Mouse (Mus musculus): Measurements from ENCODE around the gene Col5a1.
A peak's percentile ranks its signal among the peaks of the same experiment; 100 is the strongest.

Col5a1 gene

DNA sequence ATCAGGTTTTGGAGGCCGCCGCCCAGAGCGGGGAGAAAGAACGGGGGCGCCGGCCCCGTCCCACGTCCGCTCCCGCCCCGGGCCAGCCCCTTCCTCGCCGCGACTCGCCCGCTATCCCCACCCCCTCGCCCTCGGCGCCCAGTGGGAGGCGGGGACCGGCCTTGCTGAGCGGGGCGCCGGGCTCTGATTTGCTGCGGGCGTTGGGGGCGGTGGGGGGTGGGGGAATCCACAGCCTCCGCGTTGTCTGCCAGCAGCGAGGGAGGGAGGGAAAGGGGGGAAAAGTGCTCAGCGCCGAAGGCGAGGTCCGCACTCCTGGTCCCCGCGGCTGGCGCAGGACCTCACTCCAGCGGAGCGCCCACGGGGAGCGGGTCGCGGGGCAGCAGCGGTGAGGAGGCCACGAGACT lies at the start of gene Col5a1:
Gene Col5a1, plus strand, starts transcription at position 278 of the 404 bp plus-strand sequence.
- DNase-seq: peak; percentile 79 to 85

DNA sequence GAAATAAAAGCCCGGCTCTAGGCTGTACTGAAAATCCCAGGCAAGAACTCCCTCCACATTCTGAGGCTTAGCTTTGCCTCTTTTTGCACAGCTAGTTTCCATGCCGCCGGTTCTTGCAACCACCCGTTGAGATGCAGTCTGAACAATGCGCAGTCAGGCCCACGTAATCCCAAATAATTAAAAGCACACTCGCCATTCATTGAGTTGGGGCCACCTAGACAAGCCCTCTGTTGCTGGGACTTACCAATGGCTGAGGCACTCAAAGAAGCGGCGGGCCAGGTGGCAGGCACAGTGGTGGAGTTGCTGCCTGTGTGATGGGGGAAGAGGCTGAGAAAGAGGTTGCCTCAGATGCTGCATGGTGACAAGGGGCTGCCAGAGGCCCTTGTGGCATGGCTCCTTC lies 48.1 kb upstream of the Col5a1 start:
- DNase-seq: no peak

DNA sequence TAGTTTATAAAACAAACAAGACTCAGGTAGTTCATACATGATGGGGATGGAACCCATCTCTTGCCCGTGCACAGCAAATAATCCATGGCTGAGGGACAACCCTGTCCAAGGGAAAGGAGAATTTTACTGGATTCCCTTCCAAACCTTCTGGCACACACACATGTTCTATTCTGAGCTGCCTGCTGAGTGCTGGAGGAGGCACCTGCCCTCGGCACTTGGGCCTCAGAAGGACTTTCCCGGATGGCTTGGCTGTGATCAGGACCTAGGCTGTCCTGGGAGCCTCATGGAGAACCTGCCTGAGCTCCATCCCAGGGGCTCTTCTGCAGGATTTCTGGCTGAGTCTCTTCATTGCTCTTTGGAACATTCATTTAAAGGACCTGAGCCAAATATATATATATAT lies 45.3 kb upstream of the Col5a1 start:
- DNase-seq: no peak

DNA sequence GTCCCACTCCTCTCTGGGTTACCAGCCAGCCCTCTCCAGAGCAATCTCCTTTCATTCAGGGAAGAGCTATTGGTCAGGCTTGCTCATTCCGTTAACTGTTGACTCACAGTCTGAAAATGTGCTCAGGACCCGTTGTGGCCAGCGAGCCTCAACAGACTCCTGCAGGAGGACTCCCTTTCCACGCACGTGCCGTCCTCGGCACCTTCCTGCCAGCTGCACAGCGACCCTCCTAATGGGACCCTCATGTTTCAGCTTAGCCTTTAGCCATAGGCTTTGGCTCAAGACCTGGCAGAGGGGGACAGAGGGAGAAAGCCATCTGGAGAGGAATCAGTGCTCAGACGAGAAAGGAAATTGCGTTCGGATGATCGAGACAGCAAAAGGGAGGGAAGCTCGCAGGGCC lies 43.3 kb upstream of the Col5a1 start:
- DNase-seq: no peak

DNA sequence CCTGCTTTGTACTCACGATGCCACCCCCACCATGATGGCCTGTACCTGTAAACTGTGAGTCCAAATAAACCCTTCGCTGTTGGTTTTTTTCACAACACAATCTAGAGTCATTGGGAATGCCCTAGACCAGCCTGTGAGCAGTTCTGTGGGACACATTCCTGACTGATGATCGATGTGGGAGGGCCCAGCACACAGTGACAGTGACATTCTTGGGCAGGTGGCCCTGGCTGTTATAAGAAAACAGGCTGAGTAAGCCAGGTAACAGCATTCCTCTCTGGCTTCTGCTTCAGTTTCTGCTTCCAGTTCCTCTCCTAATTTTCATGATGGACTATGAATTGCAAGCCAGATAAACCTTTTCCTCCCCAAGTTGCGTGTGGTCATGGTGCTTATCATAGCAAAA lies 41.3 kb upstream of the Col5a1 start:
- no peak for DNase-seq

DNA sequence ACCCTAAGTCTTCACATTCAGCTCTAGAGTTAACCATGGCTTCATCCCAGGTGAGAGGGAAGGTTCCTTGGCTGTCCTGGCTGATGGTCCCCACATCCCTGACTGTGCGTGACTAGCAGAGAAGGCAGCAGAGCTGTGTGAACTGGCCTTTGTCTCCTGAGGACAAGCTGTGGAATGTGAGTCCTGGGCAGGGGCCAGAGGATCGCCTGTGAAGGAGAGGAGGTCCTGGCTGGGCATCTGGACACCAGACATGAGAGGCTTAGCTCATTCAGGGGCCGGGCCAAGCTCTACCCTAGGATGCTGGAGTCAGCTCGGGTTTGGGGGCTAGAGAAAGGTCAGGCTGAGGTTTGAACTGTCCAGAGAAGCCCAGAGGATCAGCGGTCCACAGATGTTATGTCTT lies 39.2 kb upstream of the Col5a1 start:
- peak; percentile 56 to 73 for DNase-seq

DNA sequence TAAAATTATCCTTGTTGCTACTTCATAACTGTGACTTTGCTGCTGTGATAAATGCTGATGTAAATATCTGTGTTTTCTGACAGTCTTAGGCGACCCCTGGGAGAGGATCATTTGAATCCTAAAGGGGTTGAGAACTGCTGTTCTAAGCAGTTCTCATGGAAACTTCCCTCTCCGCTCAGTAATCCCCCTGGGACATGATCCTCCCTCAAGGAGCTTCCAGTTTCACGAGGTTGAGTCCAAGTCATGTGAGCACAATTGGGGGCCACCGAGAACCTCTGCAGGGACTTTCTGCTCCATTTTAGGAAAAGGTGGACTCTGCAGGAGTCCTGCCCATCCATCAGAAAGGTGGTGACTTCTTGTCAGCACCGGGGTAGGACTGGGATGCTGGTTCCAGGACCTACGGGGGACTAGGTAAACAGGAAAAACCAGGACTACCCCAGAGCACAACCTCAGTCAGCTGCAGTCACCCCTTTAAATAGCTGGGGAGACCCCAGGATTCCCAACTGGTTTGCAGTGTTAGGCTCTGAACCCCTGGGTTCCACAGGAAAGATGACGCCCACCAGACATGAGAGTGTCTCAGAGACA lies 38.3 kb upstream of the Col5a1 start:
- no peak for DNase-seq

DNA sequence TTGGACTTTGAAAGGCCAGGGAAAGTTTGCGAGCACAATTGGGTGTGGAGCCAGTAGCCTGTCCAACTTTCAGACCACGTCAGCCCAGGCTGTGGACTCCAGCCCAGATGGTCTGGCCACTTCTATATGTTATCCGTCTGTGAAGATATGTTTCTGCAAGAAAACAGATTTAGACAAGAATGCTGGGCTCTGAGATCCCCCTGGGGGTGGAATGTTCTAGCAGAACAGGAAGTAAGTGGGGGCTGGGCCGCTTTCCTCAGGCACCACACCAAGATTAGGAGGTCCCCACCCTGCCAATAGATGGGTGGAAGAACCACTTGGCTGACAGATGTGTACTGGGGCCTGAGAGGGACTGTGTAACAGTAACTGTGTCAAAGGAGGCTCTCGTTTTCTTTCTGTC lies 37.8 kb upstream of the Col5a1 start:
- DNase-seq: peak in 1 of 2 experiments; percentile 11

DNA sequence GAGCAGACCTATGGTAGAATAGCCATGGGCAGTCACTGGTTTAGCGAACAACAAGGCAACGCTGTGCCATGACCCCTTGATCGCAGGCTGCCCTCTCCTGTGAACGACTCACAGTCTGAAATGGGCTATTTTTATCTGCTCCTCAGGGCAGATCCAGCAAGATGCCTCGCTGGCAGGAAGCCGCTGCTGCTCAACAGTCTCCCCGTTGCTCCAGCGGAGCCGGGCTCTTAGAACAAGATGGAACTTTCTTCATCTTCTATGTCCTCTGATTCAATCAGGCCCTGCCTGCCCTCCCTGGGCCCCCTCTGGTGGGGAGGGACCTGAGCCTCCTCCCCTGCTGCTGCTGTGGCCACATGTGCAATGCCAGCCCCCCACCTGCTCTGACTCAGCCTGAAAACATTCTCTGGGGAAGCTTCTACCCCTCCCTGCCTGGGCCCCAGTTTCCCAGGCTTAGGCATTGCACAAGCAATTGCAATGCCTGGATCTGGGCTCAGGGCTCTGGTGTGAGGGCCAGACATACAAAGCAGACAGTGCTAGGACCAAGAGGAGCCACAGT lies 27.8 kb upstream of the Col5a1 start:
- peak in 1 of 2 experiments; percentile 19 for DNase-seq

DNA sequence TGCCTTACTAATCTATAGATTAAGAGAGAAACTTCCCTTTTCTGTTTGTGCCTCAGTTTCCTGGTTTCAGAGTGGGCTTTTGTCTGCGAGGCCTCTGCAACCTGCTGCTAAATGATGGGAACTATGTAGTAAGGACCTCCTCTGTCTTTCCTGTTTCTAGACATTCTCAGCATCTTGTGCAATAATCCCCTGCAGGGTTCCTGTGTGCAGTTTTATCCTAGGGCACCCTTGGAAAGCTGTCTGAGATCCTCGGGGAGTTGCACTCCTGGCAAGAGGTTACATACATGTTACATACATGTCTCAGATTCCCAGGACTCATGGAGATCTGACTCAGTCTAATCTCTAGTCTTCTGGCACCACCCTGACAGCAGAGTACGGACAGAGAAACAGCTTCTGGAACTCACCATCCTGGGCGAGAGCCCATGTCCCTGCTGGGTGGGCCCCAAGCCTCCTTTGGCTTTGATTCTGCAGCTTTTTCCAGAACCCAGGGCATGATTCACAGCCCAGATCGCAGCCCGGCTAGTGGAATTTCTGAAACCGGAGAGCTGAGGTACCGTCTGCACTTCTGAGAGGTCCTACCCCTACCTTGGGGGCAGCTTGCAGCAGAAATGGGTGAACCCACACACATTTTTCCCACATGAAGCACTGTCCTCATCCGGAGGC lies 24.5 kb upstream of the Col5a1 start:
- no peak for DNase-seq

DNA sequence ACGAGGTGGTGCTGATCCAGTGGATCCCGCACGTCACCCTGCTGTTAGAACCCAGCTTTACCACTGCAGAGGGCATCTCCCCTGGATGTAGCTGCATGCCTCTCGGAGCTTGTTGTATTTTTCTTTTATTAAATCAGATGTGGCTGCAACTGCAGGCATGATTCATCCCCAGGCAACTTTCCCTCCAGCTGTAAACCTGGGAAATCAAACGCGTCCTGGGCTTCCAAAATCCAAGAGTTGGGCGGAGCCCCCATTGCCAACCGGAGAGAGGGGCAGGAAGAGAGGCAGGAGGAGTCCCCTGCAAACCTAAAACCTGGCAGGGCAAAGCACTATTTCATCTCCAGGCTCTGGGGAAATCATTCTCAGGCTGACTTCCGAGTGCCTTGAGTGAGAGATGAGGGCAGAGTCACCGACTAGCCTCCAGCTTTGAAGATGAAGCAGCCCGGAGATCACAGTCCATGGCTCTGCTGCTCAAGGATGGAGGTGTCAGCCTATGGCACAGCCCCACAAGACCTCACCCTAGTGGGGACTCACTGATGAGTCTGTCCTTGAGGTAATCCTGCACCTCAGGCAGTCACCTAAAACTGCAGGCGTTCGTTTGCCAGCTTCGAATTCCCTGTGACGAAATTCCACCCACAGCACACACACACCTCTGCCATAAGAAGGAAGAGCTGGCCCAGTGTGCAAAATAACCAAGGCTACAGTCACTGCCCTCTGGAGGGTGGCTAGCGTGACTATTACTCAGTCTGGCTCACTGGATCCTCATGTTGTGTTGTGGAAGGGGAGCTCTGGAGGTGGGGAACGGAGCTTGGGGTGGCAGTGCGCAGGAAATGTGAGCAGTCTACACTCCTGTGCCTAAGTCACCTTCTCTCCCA lies 21.5 kb upstream of the Col5a1 start:
- no peak for DNase-seq

DNA sequence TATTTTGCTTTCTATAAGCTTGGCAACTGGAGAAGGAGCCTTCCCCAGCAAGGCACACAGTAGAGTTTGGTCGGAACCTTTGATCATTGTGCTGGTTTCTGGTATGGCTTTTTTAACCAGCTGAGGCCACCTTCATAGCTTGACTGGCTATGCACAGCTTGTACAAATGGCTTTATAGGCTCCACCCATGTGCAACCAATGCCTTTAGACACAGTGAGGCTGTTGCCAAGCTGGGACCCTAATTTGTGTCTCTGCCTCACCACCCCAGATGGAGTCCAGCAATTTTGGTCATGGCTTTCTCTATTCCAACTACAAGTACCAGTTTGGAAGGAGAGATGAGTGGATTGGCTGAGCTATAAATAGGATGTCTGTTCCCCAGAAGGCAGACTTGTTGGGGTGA lies 15.6 kb upstream of the Col5a1 start:
- no peak for DNase-seq

DNA sequence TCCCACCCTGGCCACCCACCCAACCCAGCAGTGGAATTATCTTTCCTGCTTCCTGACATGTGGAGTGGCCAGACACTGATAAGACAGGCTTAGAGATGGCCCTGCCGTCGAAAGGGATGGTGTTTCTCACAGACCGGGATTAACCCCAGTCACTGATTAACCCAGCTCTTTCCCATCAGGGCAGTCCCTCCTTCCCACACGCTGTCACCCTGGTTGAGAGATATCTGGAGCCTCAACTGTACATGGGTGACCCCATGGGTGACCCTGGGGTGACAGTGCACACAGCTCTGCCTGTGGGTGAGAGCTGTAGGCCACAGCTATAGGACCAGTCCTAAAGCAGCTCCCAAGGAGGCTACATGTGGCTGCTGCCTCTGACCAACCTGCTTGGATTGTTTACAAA lies 15.2 kb upstream of the Col5a1 start:
- peak in 1 of 2 experiments; percentile 13 for DNase-seq

DNA sequence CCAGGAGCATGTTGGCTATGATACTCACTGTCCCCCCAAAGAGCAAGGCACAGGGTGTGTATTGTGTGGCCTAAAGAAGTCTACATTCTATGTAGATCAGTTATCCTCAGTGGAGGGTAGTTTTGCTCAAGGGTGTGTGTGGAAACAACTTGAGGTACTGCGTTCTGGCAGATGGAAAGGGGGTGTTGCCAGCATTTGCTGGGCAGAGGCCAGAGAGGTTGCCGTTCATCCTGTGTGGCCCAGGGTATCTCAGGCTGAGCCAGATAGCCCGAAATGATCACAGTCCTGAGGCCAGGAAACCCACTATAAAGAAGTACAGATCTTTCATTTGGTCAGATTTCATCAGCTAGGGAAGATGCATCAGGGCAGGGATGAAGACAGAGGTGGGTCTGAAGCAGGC lies 13.9 kb upstream of the Col5a1 start:
- DNase-seq: no peak

DNA sequence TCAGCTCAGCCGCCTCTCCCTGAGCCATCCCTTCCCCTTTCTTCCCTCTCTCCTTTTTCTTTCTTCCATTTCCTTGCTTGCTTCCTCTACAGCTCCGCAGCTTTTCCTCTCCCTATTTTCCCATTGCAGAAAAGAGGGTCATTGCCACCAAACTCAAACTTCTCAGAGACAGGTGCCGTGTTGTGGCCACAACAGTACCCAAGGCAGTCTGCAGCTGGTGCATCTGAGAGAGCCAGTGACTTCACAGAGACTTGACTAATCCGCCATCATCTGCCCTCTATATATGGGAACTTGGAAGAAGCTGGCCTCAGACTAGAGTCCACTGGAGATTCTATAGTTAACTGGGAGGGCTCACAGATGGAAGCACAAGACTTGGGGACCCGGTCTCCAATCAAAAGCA lies 13.2 kb upstream of the Col5a1 start:
- no peak for DNase-seq

DNA sequence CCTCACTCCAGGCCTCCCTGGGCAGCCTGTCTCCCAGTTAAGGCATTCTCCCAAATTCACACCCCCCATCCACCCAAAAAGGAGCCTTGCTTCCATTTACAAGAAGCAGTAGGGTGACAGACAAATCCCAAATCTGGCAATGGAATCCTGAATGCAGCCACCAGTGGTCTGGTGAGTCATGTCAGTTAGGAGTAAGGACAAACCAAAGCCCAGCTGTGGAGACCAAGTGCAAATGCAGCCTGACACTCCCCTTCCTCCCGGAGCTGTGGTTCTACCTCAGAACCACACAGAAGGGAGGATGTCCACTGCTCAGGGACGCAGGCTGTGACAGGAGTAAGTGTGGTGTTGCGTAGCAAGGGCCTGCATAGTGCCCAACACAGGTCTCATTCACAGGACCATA lies 11.6 kb upstream of the Col5a1 start:
- DNase-seq: no peak

DNA sequence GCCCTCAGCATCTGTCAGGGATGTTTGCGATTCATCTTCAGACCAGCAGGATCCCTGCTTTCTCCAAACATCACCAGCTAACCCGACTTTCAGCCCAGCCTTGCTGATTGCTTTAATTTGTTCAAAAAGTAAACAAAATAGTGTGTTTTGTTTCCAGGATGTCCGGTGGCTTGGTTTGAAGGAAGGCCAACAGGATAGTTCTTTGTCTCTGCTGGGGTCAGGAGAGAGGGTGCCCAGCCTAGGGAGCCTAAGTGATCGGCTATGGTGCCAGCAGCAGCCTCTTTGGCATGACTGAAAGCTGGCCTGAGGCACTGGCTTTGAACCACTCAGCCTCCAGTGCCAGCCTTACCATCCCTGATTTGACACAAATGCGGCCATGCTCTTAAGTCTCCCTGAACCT lies 11.0 kb upstream of the Col5a1 start:
- DNase-seq: no peak

DNA sequence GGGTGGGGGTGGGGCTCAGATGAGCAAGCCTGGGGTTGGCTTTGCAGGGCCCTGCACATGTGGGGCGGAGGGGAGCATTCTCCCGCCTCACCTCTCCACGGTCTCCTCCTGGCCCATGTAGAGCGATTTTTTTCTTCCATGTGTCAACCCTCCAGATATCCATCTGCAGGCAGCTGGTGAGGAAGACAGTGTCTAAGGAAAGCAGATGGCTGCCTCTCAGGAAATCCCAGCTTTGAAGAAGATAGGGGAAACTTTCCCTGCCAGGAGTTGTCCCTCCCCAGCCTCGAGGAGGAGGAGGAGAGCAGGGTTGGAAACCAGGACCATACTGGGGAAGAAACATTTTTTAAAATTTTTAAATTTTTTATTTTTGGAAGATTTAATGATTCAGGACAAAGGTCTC lies 10.4 kb upstream of the Col5a1 start:
- DNase-seq: no peak

DNA sequence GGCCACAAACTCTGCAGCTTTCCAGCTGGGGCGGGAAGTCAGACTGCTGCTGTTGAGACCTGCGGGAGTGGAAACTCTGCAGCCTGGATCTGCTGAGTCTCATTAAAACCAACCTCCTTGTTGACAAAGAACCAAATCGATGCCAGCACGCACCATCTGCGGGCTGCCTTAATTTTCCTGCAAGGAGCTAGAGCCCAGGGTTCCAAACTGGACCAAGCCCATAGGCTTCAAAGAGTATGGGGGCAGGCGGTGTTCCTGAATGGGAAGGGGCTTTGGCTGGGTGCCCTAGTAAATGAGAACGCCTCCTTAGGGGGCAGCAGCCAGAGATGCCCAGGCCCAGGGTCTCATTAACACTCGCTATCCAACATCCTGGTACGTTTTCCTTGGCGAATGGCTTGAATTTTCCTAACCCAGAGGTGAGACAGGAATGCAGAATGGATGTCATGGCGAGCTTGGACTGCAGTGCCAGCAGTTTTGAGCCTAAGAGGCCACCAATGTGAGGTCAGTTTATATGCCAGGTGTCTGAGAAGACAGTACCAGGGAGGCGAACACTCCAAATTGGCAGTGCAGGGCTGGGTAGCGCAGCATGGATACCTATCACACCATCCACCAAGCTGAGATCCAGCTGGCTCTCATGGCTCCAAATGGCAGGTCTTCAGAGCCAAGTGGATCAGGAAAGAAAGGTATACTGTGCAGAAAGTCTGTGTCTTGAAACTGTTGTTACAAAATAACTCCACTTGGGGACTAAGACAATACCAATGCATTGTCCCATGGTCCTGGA lies 9.3 kb upstream of the Col5a1 start:
- DNase-seq: no peak

DNA sequence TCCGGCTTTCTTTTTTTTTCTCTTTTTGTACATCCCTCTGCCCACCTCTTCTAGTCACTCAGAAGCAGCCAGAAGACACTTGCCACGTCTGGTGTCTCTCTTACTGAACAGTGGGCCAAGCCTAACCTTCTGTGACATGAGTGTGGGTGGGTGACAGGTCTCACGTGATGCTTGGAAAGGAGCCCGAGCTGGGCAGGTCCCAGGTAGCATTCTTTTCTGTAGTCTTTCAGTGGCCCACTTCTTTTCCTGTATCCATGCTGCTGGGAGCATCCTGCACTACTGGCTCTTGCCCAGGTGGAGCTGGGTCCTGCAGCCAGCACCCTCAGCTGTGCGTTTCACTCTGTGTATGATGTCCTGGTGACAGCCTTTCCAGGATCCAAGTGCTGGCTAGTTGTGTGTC lies 8.2 kb upstream of the Col5a1 start:
- DNase-seq: no peak

DNA sequence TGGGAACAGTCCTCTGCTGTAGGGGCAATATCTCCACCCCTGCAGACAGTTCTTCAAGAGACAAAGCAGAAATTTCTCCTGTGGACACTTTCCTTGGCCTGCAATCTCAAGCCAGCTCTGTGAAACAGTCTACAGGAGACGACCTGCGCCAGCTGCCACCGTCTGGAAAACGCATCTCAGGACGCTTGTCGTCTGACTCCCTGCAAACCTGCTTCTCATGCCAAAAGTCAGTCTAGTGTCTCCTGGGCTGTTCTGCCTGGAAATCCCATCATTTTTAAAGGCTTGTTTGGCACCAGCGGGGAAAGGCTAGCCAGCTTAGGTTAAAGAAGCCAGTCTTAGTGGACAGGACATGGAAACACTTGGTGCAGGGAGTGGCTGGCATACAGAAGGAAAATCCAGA lies 2.9 kb upstream of the Col5a1 start:
- no peak for DNase-seq

DNA sequence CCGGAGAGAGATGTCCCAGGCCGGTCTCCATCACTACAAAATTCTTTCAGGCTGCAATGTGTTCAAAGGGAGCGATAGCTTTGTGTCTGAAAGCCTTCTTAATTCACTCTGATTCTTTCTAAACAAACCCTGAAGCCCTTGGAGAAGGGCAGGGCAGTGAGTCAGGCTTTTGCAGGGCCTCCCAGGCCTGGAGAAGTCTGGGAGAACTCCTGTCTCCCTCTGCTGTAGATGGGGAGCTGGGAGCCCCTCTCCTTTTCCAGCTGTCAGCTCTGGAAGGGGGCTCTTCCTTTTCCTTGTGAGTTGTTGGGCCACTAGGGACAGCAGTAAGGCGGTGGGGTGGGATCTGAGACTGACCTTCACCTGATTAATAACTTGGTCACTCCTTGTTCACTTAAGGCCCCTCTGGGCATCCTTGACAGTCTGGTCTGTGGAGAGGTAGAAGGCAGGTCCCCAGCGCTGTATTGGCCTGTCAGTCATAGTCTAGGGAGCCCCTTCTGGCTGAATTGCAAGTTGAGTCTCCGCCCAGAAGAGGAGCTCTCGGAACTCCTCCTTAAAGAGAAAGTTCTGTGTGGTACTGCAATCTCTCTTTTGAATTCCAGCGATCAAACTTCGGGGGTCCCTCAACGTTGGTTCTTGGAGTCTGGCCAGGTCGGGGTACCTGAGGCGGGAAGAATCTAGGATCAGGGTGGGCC lies 623 bp upstream of the Col5a1 start:
- DNase-seq: peak; percentile 50 to 55
